Mouse (Mus musculus): ENCODE results near the gene Plekhj1.

DNA sequence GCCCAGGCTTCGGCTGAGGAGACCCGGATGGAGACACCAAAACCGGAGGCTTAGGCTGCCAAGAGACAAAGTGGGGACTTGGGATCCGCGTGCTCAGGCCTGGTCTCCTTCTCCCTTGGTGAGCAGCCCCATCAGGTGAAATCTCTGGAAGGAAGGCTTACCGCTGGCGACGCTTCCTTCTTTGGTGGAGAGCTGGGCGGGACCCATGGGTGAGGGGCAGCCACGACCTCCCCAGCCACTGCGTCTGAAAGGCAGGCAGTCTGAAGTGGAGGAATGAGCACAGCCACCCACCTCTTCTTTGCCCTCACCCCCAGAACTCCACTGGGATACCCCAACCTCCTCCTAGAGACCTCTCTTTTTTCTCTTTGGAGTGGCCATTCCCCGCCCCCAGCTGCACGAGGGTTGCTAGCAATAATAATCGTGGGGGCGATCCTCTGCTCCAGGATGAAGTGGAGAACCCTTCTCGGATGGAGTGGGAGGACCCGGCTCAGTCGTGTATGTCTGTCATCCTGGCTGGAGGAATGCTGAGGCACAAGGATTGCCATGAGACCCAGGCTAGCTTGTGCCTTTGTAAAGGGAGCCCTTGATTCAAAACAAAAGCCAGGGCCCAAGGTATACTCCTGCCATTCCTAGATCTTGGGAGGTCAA is 10.7 kb upstream of the Plekhj1 start:
- no peak for TF ChIP-seq CTCF (IDR thresholded peaks at IDR 0.05; ENCODE audit: low read depth, low read length)
- TF ChIP-seq POLR2A (IDR thresholded peaks at IDR 0.05; ENCODE audit: extremely low read depth, insufficient read depth, low read length) = no peak
